Mouse (Mus musculus) kidney, postnatal 0 days (tissue): Measurements from ENCODE around the gene Extl1. TPM values are rescaled to one million over a fixed set of nuclear protein-coding genes. Genes with fewer than 3 reads are reported as not detected.
A peak's percentile ranks its signal among the peaks of the same experiment; 100 is the strongest.
"Not testable (repeated sequence)": the region's sequence is repeated elsewhere in the genome, so short reads cannot be mapped to it uniquely, and the experiment has no call there.

Experiments used
- ATAC-seq: fragments of 200-750 bp; cut with Nextera tagmentation; replicated peaks from 2 replicates; pipeline ENCODE4 v1.8.0; 2017; ENCODE audit warnings: low read depth, moderate number of reproducible peaks, moderate TSS enrichment, moderate library complexity; ENCODE audit not compliant: low FRiP score
- DNase-seq: peaks from one replicate; pipeline ENCODE4 v3.0.0-alpha.2; 2016; ENCODE audit warnings: low spot score
- H3K27ac ChIP-seq: fragments of 300-500 bp; sonication (generic); 2 replicates; pipeline ENCODE4 v1.5.1; 2014; ENCODE audit warnings: mild to moderate bottlenecking
- H3K27me3 ChIP-seq: fragments of 300-500 bp; sonication (generic); 2 replicates; pipeline ENCODE4 v1.6.1; 2014; ENCODE audit warnings: low read length, mixed read lengths; ENCODE audit not compliant: insufficient read depth
- H3K36me3 ChIP-seq: fragments of 300-500 bp; sonication (generic); 2 replicates; pipeline ENCODE4 v1.6.1; 2014; ENCODE audit warnings: low read length, mixed read lengths; ENCODE audit not compliant: insufficient read depth
- H3K4me1 ChIP-seq: fragments of 300-500 bp; sonication (generic); replicated peaks from 2 replicates; pipeline ENCODE4 v1.6.1; 2014; ENCODE audit warnings: antibody characterized with exemption, low read length, mixed read lengths; ENCODE audit not compliant: insufficient read depth
- H3K4me2 ChIP-seq: fragments of 300-500 bp; sonication (generic); 2 replicates; pipeline ENCODE4 v1.6.1; 2014; ENCODE audit warnings: mild to moderate bottlenecking, low read length, moderate library complexity, mixed read lengths
- H3K4me3 ChIP-seq: fragments of 300-500 bp; sonication (generic); replicated peaks from 2 replicates; pipeline ENCODE4 v1.5.1; 2014; ENCODE audit warnings: low read depth, low read length
- H3K9ac ChIP-seq: fragments of 300-500 bp; sonication (generic); 2 replicates; pipeline ENCODE4 v1.6.1; 2014; ENCODE audit warnings: low read depth, low read length
- H3K9me3 ChIP-seq: fragments of 300-500 bp; sonication (generic); replicated peaks from 2 replicates; pipeline ENCODE4 v1.6.1; 2016; ENCODE audit warnings: low read length, inconsistent platforms, mixed read lengths
- CTCF ChIP-seq: IDR thresholded peaks from 2 replicates; pipeline ENCODE4 v1.5.1; 2016; ENCODE audit warnings: antibody characterized with exemption, low read depth, mild to moderate bottlenecking, moderate library complexity
- WGBS: fragments of 180-500 bp; shearing (Covaris S2); extraction: QIAGEN DNeasy Blood & Tissue Kit; methylation state at CpG from one replicate; pipeline ENCODE4 v1.1.7; 2014; 5-methylcytosine and 5-hydroxymethylcytosine counted together
- polyA plus RNA-seq: library from polyadenylated mRNA; unstranded; fragments of >200 nt; fragmentation: Nextera tagmentation; extraction: Ambion mirVana; gene quantifications from 2 replicates; pipeline ENCODE4 v1.2.1, GENCODE M21; 2015

The Extl1 gene
- 0.70 and 0.86 TPM in 2 replicates for polyA plus RNA-seq

DNA sequence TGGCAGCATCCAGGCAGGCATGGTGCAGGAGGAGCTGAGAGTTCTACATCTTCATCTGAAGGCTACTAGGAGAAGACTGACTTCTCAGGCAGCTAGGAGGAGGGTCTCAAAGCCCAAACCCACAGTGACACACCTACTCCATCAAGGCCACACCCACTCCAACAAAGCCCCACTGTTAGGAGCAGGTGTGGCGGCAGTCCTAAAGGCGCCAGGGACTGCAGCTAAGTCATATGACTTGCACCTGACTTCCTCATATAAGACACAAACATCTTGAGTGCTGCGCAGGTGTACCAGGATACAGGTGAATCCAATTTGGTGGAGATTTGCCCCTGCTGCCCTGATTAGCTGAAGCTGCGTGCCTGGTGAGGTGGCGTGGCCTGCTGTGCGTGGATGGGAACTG is at the start of gene Extl1:
Extl1 (minus strand) TSS at position 101 of the 400 bp plus-strand sequence.
- not testable (repeated sequence) for H3K4me1 ChIP-seq, H3K9me3 ChIP-seq, H3K4me2 ChIP-seq, ATAC-seq, H3K27ac ChIP-seq, H3K9ac ChIP-seq, H3K4me3 ChIP-seq, DNase-seq, H3K27me3 ChIP-seq, H3K36me3 ChIP-seq
- WGBS = 97% methylated on average over 2 of the region's 6 CpGs

DNA sequence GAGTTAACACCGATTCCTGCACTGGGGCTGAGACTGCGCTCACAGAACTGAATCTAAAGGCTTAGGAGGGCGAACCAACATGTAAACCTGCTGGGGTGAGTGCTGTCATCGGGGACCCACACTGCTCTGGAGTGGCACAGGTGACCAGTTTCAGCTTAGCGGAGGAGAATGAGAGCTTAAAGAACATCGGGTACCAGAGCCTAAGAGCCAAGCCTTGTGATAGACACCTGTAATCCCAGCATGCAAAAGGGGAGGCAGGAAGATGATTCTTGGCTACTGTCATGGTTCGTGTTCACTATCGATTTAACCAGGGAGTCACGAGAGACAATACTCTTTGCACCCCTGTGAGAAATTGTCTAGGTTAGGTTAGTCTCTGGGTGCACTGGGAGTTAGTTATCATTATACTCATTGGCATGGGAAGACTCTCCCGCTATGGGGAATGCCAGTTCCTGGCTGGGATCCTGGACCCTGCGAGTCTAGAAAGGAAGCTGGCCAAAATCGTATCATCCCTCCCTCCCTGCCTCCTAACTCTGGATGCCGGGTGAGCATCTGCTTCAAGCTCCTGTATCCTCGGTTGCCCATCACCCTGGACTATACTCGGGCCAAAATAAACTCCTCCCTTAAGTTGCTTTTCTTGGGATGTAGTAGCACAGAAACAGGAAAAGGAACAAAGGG is 49.2 kb upstream of the Extl1 start:
- 81% methylated on average over 15 of the region's 15 CpGs for WGBS

DNA sequence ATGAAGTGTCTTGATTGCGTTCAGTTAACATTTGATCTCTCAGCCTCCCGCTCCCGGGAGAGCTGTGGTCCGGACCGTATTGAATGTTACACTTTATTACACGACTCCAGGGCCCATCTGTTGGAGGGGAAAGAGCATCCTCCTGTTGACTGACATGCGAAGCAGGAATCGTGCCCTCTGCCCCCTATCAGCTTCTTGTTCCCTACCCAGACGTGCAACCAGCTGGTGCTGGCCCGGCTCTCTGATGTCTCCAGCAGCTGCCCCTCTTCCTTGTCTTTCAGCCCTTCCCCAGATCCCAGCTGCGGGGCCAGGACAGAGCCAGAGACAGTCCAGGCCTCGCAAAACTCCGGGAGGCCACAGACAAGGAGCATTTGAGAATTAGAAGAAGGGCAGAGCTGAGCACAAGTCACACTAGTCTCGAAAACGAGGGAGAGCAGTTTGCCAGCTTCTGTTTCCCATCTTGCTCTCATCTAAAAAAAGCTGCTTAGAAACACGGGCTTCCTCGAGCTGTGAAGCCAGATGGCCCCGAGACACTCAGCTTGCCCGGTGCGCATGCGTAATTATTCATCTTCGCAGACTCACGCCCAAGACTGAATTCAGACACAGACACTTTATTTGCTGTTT is 46.8 kb upstream of the Extl1 start:
- Histone ChIP-seq H3K36me3 (no peaks in the 10 kb centered on the region), H3K4me3 (no peak overlapping the region), H3K9me3 (no peaks in the 10 kb centered on the region), H3K27ac (no peak overlapping the region), H3K4me2 (0 out of 2 replicates have a peak overlapping the region, but pooled peaks have one; percentile 14), H3K27me3 (no peaks in the 10 kb centered on the region), H3K4me1 (no peaks in the 10 kb centered on the region), H3K9ac (no peak overlapping the region)
- WGBS = 19% methylated on average over 23 of the region's 23 CpGs
- no peak for TF ChIP-seq CTCF
- DNase-seq (peak; percentile 64), ATAC-seq (no peak)

More for the DNA sequence above, 49.2 kb upstream of the Extl1 start:
- Histone ChIP-seq H3K27me3 (no peaks in the 10 kb centered on the region), H3K9ac (no peak overlapping the region), H3K4me2 (no peak overlapping the region), H3K9me3 (no peaks in the 10 kb centered on the region), H3K4me1 (no peaks in the 10 kb centered on the region), H3K4me3 (no peak overlapping the region), H3K27ac (no peak overlapping the region), H3K36me3 (no peaks in the 10 kb centered on the region)
- ATAC-seq = no peak
- no peak for TF ChIP-seq CTCF
- DNase-seq = no peak

DNA sequence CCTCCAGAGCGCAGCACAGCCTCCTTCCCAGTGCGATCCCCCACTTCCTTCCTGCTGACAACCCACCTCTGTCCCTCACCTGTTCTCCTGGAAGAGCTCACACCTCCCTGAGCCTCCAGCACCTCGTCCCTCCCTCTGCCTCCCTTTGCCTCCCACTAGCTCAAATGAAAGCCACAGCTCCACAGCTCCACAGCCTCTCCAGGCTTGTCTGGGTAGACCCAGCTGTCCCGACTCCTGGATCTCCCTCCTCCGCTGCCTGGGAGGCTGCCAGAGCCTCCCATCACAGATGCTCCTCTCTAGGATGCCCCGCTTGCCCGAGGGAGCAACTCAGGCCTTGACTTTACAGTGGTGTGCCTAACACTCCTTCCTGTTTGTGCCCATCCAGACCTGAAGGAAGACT is 41.4 kb upstream of the Extl1 start:
- H3K4me1 ChIP-seq = no peaks in the 10 kb centered on the region
- WGBS = 62% methylated on average over 7 of the region's 7 CpGs
- H3K27ac ChIP-seq = no peak overlapping the region
- H3K9ac ChIP-seq = no peak overlapping the region
- DNase-seq (no peak), ATAC-seq (no peak)
- H3K4me2 ChIP-seq = no peak overlapping the region
- H3K36me3 ChIP-seq = 0 out of 2 replicates have a peak, but pooled peaks cover 12% of the 10 kb centered on the region
- H3K27me3 ChIP-seq = no peaks in the 10 kb centered on the region
- no peaks in the 10 kb centered on the region for H3K9me3 ChIP-seq
- TF ChIP-seq CTCF = no peak
- H3K4me3 ChIP-seq = no peak overlapping the region

- no peak overlapping the region for H3K4me2 ChIP-seq
- H3K4me1 ChIP-seq = no peaks in the 10 kb centered on the region
- no peak for TF ChIP-seq CTCF
- no peak overlapping the region for H3K4me3 ChIP-seq
- H3K36me3 ChIP-seq = 0 out of 2 replicates have a peak, but pooled peaks cover 12% of the 10 kb centered on the region
- no peak for DNase-seq
- 88% methylated on average over 7 of the region's 7 CpGs for WGBS
- no peak overlapping the region for H3K9ac ChIP-seq
- H3K27ac ChIP-seq = no peak overlapping the region
- H3K9me3 ChIP-seq = no peaks in the 10 kb centered on the region
- no peaks in the 10 kb centered on the region for H3K27me3 ChIP-seq
- no peak for ATAC-seq
These were observed 40.3 kb upstream of the Extl1 start for GRCm38 (mm10) chr4:134423949-134424348.

DNA sequence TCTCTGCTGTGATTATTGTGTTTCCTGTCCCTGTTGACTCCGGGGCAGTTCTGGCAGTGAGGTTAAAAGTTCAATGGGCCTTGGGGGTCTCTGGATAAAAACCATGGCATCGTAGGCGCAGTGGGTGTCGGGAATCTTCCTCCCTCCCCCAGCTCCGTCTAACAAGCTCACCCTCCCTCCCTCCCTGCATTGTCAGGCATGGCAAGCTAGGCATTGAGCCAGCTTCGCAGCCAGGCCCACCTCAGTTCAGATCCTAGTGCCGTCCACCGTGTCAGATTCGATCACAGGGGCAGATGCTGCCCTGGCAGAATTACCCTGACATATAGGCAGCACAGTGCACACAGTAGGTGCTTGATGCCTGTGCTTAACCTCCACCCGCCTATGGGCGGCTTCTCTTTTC is 38.3 kb upstream of the Extl1 start:
- no peak for DNase-seq
- Histone ChIP-seq H3K27me3 (no peaks in the 10 kb centered on the region), H3K36me3 (0 out of 2 replicates have a peak, but pooled peaks cover 15% of the 10 kb centered on the region), H3K4me3 (no peak overlapping the region), H3K4me1 (no peaks in the 10 kb centered on the region), H3K9ac (no peak overlapping the region), H3K4me2 (no peak overlapping the region), H3K9me3 (no peaks in the 10 kb centered on the region), H3K27ac (no peak overlapping the region)
- WGBS = 59% methylated on average over 11 of the region's 11 CpGs
- ATAC-seq = no peak
- no peak for TF ChIP-seq CTCF
